Mouse (Mus musculus) spleen, adult 2 months (tissue): Measurements from ENCODE around the gene Iqcn.

Experiments used
- CTCF ChIP-seq: fragments of 200-500 bp; IDR thresholded peaks from 2 replicates; pipeline ENCODE4 v1.5.1; 2011; ENCODE audit warnings: mild to moderate bottlenecking, inconsistent platforms; ENCODE audit not compliant: insufficient read depth, insufficient read length, insufficient replicate concordance; ENCODE audit errors: extremely low read depth
- POLR2A ChIP-seq: fragments of 200-500 bp; IDR thresholded peaks from 2 replicates; pipeline ENCODE4 v1.6.1; 2011; ENCODE audit warnings: low read depth, low read length, inconsistent platforms

- TF ChIP-seq POLR2A: no peak; the same call in 1 of the 2 replicates
- no peak for TF ChIP-seq CTCF
Measured at GRCm38 (mm10) chr8:70765838-70766570, 62.7 kb downstream of the Iqcn start.
